Mouse (Mus musculus): ENCODE results near the gene Adgrl4. TPM values are rescaled to one million over a fixed set of nuclear protein-coding genes. Genes with fewer than 3 reads are reported as not detected.
A peak's percentile ranks its signal among the peaks of the same experiment; 100 is the strongest.

Gene Adgrl4
- total RNA-seq, 2 experiments from 2014 or later, result 8.6 to 14.7 TPM

- no peak for ATAC-seq (ENCODE audit: poor library complexity, severe bottlenecking)
Measured at GRCm38 (mm10) chr3:151465215-151465614, 27.5 kb downstream of the Adgrl4 start.

GRCm38 (mm10) chr3:151488853-151489252 is 51.2 kb downstream of the Adgrl4 start:
- no peak for ATAC-seq (ENCODE audit: poor library complexity, severe bottlenecking)

DNA sequence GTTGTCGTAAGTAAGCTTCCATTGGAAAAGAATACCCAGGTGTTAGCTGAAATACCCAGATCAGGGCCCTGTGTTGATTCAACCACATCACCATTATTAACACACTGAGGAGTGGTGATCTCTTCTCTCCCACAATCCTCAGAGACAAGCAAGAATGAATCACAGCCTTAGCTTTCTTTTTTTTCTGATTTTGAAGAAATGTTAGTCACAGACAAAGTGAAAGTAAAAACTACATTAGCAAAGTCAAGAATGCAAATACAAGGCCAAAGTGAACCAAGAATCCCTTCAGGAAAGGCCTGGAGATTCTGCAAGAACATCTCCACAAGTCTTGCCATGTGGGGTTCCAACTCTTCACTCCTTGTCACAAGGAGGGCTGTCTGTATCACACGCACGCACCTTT is 67.9 kb downstream of the Adgrl4 start:
- no peak for ATAC-seq (ENCODE audit: poor library complexity, severe bottlenecking)

- peak; percentile 98 for ATAC-seq (ENCODE audit: poor library complexity, severe bottlenecking)
Measured at GRCm38 (mm10) chr3:151511184-151511583, 73.5 kb downstream of the Adgrl4 start.

- ATAC-seq (ENCODE audit: poor library complexity, severe bottlenecking), result no peak
Measured at GRCm38 (mm10) chr3:151547182-151547581, 109.5 kb downstream of the Adgrl4 start.

DNA sequence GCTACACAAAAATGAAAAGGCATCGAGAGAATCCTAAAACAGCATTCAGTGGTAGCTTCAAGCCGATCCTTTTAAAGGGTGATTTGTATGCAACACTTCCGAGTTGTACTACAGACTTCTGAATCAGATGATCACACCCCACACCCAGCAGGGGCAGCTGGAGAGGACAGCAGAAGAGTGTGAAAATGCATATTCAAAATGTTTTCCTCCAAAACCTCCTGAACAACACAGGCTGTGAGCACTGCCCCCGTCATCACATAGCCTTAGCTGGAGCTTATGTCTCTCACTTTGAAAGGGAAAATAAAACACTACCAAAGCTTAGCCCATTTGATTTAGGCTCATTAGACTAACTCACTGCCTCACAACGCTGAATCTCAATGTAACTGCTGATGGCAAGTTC is 113.3 kb downstream of the Adgrl4 start:
- no peak for ATAC-seq (ENCODE audit: poor library complexity, severe bottlenecking)

DNA sequence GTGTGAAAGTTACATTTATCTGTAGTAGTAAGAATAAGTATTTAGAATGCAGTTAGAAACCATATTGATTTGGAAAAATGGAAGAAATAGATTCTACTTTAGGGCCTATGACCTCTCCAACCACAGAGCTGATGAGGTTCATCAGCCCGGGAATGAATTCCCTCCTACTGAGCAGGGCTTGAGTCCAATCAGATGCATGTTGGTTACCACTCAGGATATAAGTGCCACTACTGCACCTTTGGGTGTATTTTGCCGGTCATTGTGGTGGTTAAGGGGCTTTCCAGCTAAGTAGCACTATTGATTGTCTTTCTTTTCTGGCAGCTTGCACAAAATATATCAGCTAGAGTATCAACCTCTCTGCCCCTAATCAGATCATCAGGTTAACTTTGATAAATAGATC is 118.9 kb downstream of the Adgrl4 start:
- ATAC-seq (ENCODE audit: poor library complexity, severe bottlenecking), result no peak

GRCm38 (mm10) chr3:151557125-151557524 is 119.4 kb downstream of the Adgrl4 start:
- ATAC-seq (ENCODE audit: poor library complexity, severe bottlenecking), result peak; percentile 49; the same call in 1 of the 2 replicates

DNA sequence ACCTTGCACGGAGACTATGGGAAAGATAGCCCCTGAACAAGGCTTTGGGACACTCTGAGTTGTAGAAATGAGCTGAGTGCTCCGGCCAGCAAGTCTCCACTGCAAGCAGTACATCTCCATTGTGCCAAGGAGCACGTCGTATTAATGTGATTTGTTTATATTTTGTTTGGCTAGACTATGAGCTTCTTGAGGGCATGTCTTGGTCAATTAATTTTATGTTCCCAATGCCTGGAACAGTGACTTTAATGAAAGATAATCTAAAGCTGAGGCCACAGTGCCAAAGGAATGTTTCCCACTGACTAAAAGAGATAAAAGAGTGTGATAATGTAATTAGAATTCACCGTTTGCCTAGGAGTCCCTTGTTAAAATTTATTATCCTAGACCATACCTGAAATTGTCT is 119.9 kb downstream of the Adgrl4 start:
- ATAC-seq (ENCODE audit: poor library complexity, severe bottlenecking), result no peak

DNA sequence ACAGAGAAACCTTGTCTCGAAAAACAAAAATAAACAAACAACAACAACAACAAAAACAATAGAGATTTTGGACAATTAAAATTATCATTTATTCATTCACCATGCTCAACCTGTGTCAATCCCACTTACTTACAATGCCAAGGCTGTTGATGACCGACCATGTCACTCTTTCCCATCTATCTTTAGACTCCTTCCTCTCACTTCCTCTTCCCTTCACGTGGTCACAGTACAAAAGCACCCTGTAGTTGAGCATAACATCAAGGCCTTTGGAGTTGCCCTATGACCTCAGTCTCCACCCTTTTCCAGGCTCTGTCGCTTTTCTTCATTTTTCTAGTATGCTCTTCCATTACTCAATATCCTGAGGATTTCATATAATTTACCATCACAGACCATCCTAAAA is 120.7 kb downstream of the Adgrl4 start:
- no peak for ATAC-seq (ENCODE audit: poor library complexity, severe bottlenecking)

- ATAC-seq (ENCODE audit: poor library complexity, severe bottlenecking), result no peak
Measured at GRCm38 (mm10) chr3:151565664-151566621, 128.3 kb downstream of the Adgrl4 start.

- peak; percentile 58; the same call in 1 of the 2 replicates for ATAC-seq (ENCODE audit: poor library complexity, severe bottlenecking)
Measured at GRCm38 (mm10) chr3:151566629-151567028, 128.9 kb downstream of the Adgrl4 start.

DNA sequence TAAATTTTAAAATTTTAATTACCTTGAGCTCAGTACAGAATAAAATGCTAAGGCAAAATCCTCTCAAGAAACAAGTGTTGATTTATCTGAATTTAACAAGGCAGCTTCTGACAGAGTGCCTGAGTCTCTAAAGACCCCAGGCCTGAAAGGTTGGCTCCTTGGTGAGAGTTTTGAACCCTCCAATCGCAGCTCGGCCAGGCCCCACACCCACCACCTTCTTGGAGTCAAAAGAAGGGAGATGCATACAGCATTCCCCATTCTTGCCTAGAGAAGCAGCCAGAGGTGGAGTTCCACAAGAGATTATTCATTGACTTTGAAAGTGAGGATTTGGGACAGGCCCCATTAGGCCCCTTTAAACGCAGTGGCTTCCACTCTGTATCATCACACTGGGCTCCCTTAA is 129.9 kb downstream of the Adgrl4 start:
- no peak for ATAC-seq (ENCODE audit: poor library complexity, severe bottlenecking)

DNA sequence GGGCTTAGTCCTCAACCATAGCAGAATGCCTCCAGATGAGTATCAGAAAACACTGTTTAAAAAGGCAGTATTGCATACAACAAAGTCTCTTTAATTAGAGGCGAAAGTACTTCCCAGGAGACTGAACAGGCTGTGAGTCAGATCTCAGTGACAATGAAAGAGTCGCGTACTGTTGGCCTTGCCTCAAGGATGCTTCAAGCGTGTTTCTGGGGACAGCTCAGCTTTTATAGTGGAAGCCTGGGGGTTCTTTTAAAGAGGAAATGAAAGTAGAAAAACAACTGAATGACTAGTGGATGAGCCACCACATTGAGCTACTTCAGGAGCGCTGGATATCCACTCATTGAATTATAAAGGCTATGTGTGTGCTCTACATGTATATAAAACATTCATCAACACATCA is 134.4 kb downstream of the Adgrl4 start:
- ATAC-seq (ENCODE audit: poor library complexity, severe bottlenecking), result no peak

- peak; percentile 77 for ATAC-seq (ENCODE audit: poor library complexity, severe bottlenecking)
Measured at GRCm38 (mm10) chr3:151575292-151575691, 137.6 kb downstream of the Adgrl4 start.

GRCm38 (mm10) chr3:151576155-151576554 is 138.5 kb downstream of the Adgrl4 start:
- no peak for ATAC-seq (ENCODE audit: poor library complexity, severe bottlenecking)

DNA sequence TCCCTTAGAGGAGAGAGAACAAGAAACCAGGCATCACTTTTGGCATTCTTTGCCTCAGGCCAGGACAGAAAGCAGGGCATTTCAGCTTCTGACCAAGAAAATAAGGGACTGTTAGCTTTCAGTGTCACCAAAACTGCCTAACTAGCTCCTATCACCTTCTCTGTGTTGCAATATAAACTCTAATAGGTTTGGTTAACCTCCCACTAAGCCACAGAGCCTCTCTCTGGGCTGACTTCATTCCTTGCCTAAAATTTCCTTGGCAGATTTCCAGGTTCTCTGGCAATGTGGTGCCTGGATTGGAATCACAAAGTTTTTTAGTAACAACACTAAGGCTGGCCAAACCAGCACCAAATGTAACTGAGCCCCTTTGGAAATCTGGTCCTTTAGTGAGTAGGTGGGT is 154.2 kb downstream of the Adgrl4 start:
- ATAC-seq (ENCODE audit: poor library complexity, severe bottlenecking), result no peak

Measured in megakaryocyte, adult 5-6 weeks (primary cell).